Mouse (Mus musculus): ENCODE measurements around the gene Kdm2a. TPM values are rescaled to one million over a fixed set of nuclear protein-coding genes. Genes with fewer than 3 reads are reported as not detected.

Kdm2a gene
- total RNA-seq, 2 experiments from 2014 or later, result 50.4 to 54.4 TPM

- intact Hi-C loops (cut with DNase I), result no loop called here
- peak; percentile 56 to 62 for DNase-seq
Measured at GRCm38 (mm10) chr19:4301735-4302651, 96.1 kb downstream of the Kdm2a start.

GRCm38 (mm10) chr19:4300852-4301734 lies 97.0 kb downstream of the Kdm2a start:
- DNase-seq, result no peak
- intact Hi-C loops (cut with DNase I), result no loop called here

- DNase-seq, result no peak
- intact Hi-C loops (cut with DNase I), result no loop called here
Measured at GRCm38 (mm10) chr19:4300271-4300704, 97.8 kb downstream of the Kdm2a start.

GRCm38 (mm10) chr19:4299574-4300270 lies 98.4 kb downstream of the Kdm2a start:
- no peak for DNase-seq
- intact Hi-C loops (cut with DNase I), result no loop called here

GRCm38 (mm10) chr19:4299126-4299525 lies 99.0 kb downstream of the Kdm2a start:
- no peak for DNase-seq
- intact Hi-C loops (cut with DNase I), result no loop called here

- no peak for DNase-seq
- intact Hi-C loops (cut with DNase I), result no loop called here
Measured at GRCm38 (mm10) chr19:4298322-4299121, 99.6 kb downstream of the Kdm2a start.

GRCm38 (mm10) chr19:4297851-4298250 lies 100.2 kb downstream of the Kdm2a start:
- no peak for DNase-seq
- intact Hi-C loops (cut with DNase I), result no loop called here

GRCm38 (mm10) chr19:4296611-4297010 lies 101.5 kb downstream of the Kdm2a start:
- intact Hi-C loops (cut with DNase I), result no loop called here
- DNase-seq, result no peak

- DNase-seq, result no peak
Measured at GRCm38 (mm10) chr19:4295391-4295790, 102.7 kb downstream of the Kdm2a start.

GRCm38 (mm10) chr19:4294381-4295097 lies 103.5 kb downstream of the Kdm2a start:
- peak; percentile 72 to 73 for DNase-seq
- intact Hi-C loops (cut with DNase I), result no loop called here

More at GRCm38 (mm10) chr19:4295391-4295790, 102.7 kb downstream of the Kdm2a start:
- intact Hi-C loops (cut with DNase I), result no loop called here

GRCm38 (mm10) chr19:4291161-4291560 lies 106.9 kb downstream of the Kdm2a start:
- DNase-seq, result no peak
- intact Hi-C loops (cut with DNase I), result no loop called here

GRCm38 (mm10) chr19:4290749-4291148 lies 107.3 kb downstream of the Kdm2a start:
- no peak for DNase-seq
- intact Hi-C loops (cut with DNase I), result no loop called here

GRCm38 (mm10) chr19:4283653-4284052 lies 114.4 kb downstream of the Kdm2a start:
- no peak for DNase-seq
- intact Hi-C loops (cut with DNase I), result loop anchor here (2.0 kb wide), 1 partner anchor 23 kb away; the partner anchor contains the start of gene Grk2

GRCm38 (mm10) chr19:4282898-4283553 lies 115.1 kb downstream of the Kdm2a start, which contains the start of gene Ankrd13d:
TSS of gene Ankrd13d (minus strand) at chr19:4283137.
- intact Hi-C loops (cut with DNase I), result loop anchor here (2.0 kb wide), 1 partner anchor 24 kb away; the partner anchor contains the start of gene Grk2
- peak; percentile 84 to 86 for DNase-seq

- no peak for DNase-seq
- intact Hi-C loops (cut with DNase I), result no loop called here
Measured at GRCm38 (mm10) chr19:4280425-4280824, 117.7 kb downstream of the Kdm2a start.

- no peak for DNase-seq
- intact Hi-C loops (cut with DNase I), result no loop called here
Measured at GRCm38 (mm10) chr19:4279487-4279886, 118.6 kb downstream of the Kdm2a start.

GRCm38 (mm10) chr19:4270972-4271371 lies 127.1 kb downstream of the Kdm2a start:
- intact Hi-C loops (cut with DNase I), result no loop called here
- DNase-seq, result no peak

GRCm38 (mm10) chr19:4270187-4270586 lies 127.9 kb downstream of the Kdm2a start:
- DNase-seq, result no peak
- intact Hi-C loops (cut with DNase I), result no loop called here
